Mouse (Mus musculus): ENCODE measurements at regions not wholly inside any gene's neighbourhood (a gene's known extent, or its start where the extent isn't known, plus 50 kb on each side); places are given as distances from the start of the nearest gene placed in this dataset.

DNA sequence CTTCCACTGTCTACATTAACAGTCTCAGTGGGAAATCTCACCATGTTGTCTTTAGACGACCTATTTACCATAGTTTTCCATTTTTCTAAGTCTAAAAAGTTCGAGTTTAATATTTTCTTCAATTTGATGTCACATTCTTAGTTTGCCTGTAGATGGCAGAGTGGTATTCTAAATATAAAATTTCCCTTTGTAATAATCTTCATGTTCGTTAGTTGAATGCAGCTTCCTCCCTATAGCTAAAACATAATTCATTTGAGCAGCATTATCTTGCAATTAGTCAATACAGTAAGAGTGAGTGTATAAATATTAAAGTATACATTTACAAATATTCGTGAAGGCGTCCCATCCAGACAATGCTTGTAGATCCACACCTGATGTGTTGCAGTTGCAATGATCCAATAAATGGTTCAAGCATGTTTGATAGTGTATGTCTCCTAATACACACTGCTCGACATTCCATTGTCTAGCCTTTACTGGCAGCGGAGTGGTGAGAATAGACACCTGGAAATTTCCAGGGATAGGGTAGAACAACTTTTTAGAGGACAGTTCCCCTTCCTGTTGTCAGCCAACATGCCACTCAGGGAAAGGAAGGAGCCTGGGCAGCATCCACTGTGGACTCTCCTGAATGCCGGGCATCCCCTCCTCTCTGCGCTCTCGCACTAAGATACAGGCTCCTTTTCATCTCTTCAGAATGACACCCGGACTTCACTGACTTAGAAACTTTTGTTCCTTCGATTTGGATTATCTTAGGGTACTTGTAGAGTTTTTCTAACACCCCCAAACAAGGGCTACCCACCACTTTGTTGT, 412.8 kb downstream of the Trim52 start:
- no peak for ATAC-seq (replicated peaks in 1 of 2; ENCODE audit: insufficient read depth in 1 of 2, low FRiP score in 2 of 2, low TSS enrichment in 1 of 2, low read depth in 1 of 2, poor library complexity in 2 of 2, severe bottlenecking in 2 of 2)

DNA sequence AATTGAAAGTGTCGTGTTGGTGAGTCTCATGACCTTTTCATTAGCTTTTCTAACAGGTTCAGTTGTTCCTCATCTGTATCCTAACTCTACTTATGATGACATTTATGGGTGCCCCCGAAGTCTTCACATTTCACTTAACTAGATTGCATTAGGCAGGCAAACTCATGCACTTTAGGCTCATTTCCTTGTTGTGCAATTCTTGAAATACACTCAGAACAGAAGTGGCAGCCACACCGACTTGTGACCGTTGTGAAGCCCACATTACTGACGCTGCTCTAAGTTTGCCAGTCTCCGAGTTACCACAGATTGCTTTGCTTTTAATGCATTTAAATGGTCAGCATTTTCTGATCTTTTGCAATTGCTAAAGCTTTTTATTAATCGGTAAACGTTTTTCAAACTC, 414.8 kb downstream of the Trim52 start:
- no peak for ATAC-seq (replicated peaks in 1 of 2; ENCODE audit: insufficient read depth in 1 of 2, low FRiP score in 2 of 2, low TSS enrichment in 1 of 2, low read depth in 1 of 2, poor library complexity in 2 of 2, severe bottlenecking in 2 of 2)

DNA sequence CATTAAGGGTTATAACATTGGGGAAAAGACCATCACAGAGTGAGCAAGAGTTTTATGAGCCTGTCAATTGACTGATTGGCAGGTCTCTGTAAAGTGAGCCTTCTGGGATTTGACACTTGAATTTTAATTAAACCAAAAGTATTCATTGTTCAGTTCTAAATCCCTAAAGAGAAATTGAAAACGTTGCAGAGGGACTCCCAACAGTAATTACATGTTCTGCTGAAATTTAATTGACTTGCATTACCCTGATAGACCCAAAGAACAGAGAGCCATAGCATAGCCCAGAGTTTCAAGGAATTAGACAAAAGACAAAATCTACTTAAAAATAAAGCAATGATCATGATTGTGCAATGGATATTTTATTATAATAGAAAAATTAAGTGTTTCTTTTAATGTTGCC, 444.2 kb downstream of the Trim52 start:
- ATAC-seq (replicated peaks in 1 of 2; ENCODE audit: insufficient read depth in 1 of 2, low FRiP score in 2 of 2, low TSS enrichment in 1 of 2, low read depth in 1 of 2, poor library complexity in 2 of 2, severe bottlenecking in 2 of 2): no peak

DNA sequence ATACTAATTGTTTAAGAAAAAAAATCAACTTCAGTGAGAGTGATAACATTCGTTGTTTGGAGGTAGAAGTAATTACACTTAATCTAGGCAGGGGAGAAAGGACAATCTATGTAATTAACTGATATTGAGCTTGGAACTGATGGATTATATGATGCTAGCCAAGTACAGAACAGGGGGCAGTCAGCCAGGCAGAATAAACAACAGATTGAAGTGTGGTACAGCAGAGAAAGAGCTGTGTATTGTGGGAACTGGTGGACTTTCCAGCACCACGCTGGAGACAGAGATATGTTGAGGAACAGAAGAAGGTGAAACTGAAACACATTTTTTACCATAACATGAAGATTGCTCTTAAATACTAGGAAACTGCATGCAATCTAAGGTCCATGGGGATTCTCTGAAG, 473.3 kb downstream of the Trim52 start:
- ATAC-seq (replicated peaks in 1 of 2; ENCODE audit: insufficient read depth in 1 of 2, low FRiP score in 2 of 2, low TSS enrichment in 1 of 2, low read depth in 1 of 2, poor library complexity in 2 of 2, severe bottlenecking in 2 of 2): no peak

- ATAC-seq (replicated peaks in 1 of 2; ENCODE audit: insufficient read depth in 1 of 2, low FRiP score in 2 of 2, low TSS enrichment in 1 of 2, low read depth in 1 of 2, poor library complexity in 2 of 2, severe bottlenecking in 2 of 2): no peak
Measured at GRCm38 (mm10) chr14:106581886-106582285, 475.9 kb downstream of the Trim52 start.

DNA sequence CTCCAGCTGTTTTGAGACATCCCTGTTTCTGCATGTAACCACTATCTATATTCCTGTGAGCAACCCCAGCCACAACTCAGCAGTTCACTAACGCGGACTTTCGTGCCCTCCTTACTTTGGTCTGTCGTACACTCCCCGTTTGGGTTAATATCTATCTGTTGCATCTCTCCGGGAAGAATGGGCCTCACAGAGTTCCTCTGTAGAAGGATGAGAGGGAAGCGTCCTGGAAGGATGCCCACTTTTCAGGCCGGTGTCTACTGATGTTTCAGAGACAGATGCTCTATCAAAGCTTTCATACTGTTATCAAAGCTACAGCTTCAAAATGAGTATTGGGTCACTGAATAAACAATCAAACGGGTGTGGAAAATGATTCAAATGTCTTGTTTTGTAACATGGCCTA, 487.4 kb downstream of the Trim52 start:
- ATAC-seq (replicated peaks in 1 of 2; ENCODE audit: insufficient read depth in 1 of 2, low FRiP score in 2 of 2, low TSS enrichment in 1 of 2, low read depth in 1 of 2, poor library complexity in 2 of 2, severe bottlenecking in 2 of 2): no peak

- no peak for ATAC-seq (replicated peaks in 1 of 2; ENCODE audit: insufficient read depth in 1 of 2, low FRiP score in 2 of 2, low TSS enrichment in 1 of 2, low read depth in 1 of 2, poor library complexity in 2 of 2, severe bottlenecking in 2 of 2)
Measured at GRCm38 (mm10) chr14:106593980-106594379, 488.0 kb downstream of the Trim52 start.

GRCm38 (mm10) chr14:106607041-106607440, 501.0 kb downstream of the Trim52 start:
- ATAC-seq (replicated peaks in 1 of 2; ENCODE audit: insufficient read depth in 1 of 2, low FRiP score in 2 of 2, low TSS enrichment in 1 of 2, low read depth in 1 of 2, poor library complexity in 2 of 2, severe bottlenecking in 2 of 2): peak; percentile 45 to 56; a peak in 1 of 4 replicates

DNA sequence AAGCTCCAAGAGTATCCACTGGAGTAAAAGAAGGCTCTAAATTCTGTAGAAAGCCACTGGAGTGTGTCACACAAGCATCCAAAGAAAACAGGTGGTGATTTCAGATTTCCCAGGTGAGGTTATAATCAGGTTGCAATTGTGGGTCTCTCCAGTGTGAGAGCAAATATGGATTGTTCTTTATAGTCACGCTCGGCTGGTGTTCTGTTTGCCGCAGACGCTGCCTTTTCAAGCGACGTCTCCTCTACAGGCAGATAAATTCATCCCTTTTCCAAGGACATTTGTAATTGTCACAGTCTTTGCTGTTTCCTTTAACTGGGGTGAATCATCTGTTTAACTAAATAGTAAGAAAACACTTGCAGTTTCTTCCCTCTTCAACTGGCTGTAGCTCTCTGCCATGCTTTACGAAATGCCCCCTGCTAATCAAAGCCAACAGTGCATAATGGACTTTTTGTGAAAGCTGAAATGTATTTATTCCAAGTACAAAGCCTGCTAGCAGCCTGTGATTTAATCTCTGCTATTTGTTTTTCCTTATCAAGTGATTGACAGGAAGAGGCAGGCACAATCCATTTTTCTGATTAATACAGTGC, 502.4 kb downstream of the Trim52 start:
- ATAC-seq (replicated peaks in 1 of 2; ENCODE audit: insufficient read depth in 1 of 2, low FRiP score in 2 of 2, low TSS enrichment in 1 of 2, low read depth in 1 of 2, poor library complexity in 2 of 2, severe bottlenecking in 2 of 2): no peak
